Mouse (Mus musculus) right cerebral cortex, postnatal 36 days (tissue): ENCODE data around the gene Tgfbi.
A peak's percentile ranks its signal among the peaks of the same experiment; 100 is the strongest.

ENCODE experiments used
- DNase-seq, 2 experiments: peaks; one replicate each; pipeline ENCODE4 v3.0.0; 2022; ENCODE audit warnings: low spot score in 2 of 2, mixed read lengths in 1 of 2

The Tgfbi gene

DNA sequence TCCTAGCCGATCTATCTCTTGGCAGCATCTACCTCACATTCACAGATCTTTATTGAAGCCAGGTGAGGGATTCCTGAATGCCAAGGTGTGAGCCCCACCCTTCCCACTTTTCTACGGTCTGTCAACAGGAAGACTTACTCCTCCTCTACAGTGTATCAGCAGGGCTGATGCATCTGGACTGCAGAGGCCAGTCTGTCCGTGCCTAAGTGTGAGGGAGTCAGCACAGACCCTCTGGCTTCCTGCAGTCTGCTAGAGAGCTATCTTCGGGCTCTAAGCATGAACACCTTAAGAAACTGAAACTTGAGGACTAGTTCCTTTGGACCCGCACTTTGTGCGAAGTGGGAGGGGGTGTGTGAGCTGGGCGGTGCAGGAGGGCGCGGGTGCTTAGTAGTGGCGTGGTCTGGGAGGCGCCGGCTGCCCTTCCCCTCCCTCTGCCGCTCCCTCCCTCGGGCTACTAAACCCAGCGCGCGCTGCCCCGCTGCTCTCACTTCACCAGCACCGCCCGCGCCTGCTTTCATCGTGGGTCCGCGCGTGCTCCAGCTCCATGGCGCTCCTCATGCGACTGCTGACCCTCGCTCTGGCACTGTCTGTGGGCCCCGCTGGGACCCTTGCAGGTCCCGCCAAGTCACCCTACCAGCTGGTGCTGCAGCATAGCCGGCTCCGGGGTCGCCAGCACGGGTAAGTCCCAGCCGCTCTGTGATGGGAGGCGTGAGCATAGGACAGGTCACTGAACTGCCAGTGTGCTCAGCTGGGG, at the start of gene Tgfbi:
Gene Tgfbi (plus strand): TSS at position 421 of the 754 bp plus-strand sequence.
- DNase-seq = no peak

DNA sequence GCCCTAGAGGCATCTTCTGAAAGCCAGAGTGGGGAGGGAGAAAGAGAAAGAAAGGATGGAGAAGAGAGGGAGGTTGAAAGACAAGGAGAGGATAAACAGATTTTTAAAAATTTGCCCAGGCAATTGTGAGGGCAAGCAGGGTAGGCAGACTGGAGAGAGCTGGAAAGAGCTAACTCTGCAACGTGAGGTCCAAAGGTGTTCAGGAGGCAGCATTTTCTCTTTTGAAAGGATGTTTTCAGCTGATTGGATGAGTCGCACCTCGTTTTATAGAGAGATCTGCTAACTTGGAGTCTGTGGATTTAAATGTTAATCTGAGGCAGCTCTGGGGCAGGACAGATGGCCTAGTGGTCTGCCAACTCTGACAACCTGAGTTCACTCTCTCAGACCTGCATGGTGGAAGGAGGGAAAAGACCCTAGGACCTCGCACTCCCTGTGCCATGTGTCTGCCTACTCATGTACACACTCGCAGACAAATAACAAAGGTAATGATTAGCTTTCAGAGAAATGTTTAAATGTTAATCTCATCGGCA, 49.4 kb upstream of the Tgfbi start:
- no peak for DNase-seq

DNA sequence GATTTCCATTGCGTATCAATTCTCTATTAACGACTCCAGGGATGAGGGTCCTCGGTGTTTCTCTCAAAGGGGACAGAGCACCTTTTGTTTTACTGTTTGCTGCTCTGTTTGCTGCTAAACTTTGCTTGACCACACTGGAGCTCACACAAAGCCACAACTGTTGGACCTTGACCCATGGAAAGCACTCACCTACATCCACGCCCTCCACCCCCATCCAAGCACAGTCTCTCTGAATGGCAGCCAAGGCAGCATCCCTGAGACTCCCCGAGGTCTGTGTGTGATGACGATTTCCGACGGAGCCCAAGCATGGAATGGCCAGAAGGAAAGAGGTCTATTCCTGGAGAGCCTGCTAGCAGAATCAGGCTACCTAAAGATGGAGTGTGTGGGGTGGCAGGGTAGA, 48.2 kb upstream of the Tgfbi start:
- DNase-seq = no peak

DNA sequence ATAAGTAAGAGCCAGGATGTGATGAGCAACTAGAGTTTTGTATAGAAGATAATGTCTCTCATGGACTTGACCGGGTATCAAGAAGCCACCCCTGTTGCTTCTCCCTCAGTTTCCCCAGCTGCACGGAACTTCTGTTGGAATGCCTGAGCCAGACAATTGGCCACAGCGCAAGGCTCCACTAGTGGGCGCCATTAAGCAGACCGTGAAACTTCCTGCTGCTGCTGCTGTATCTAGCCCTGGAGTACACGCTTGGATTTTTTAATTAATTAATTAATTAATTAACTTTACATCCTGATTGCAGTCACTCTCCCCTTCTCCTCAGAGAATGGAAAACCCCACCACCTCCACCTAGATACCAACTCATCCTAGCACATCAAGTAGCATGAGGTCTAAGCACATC, 46.2 kb upstream of the Tgfbi start:
- no peak for DNase-seq

DNA sequence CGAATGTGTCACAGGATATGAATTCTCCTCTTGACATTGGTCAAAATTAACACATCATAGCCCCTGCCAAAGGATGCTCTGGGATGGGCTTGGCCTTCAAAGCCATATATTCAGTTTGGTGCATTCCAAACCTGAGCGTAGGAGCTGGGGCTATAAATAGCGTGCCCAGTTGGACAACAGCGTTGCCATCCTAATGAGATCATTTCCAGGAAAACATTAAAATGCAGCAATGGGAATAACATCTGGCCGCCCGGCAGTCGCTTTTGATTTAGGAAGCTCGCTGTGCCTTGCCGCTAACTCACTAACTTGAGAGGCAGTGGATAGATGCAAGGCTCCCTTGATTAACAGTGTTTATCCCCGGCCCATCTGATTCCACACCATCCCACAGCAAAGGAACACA, 43.0 kb upstream of the Tgfbi start:
- no peak for DNase-seq

DNA sequence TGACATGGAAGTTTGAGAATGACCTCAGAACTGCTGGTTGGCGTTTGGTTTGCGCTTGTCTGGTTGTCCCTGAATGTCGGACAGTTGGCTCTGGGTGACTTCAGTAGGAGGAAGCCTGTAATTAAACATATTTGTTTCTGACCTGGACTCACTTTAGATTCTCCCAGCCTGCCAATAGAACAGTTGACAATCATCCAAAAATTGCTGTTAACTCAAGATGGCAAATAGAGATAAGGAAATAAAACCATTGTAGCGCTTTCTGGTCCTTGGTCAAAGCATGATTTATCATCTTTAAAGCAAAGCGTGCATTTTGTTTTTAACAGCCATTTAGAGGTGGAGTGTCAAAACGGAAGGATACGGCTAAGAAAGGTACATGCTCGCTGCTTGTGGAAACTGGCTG, 37.7 kb upstream of the Tgfbi start:
- no peak for DNase-seq

DNA sequence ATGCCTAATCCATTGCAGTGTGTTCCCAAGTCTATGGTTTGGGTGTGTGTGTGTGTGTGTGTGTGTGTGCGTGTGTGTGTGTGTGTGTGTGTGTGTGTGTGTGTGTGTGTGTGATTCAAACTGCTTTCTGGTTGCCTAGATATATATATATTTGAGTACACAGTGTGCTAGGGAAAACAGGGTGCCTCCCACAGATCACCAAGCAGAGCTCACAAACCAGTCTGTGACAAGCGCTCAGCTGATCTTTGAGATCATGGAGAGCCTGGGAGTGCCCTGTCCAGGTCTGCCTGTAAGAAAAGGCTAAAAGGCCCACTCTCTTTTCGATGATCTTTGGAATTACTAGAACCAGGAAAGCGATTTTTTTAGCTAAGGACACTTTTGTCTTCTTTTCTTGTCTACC, 34.2 kb upstream of the Tgfbi start:
- DNase-seq = no peak

DNA sequence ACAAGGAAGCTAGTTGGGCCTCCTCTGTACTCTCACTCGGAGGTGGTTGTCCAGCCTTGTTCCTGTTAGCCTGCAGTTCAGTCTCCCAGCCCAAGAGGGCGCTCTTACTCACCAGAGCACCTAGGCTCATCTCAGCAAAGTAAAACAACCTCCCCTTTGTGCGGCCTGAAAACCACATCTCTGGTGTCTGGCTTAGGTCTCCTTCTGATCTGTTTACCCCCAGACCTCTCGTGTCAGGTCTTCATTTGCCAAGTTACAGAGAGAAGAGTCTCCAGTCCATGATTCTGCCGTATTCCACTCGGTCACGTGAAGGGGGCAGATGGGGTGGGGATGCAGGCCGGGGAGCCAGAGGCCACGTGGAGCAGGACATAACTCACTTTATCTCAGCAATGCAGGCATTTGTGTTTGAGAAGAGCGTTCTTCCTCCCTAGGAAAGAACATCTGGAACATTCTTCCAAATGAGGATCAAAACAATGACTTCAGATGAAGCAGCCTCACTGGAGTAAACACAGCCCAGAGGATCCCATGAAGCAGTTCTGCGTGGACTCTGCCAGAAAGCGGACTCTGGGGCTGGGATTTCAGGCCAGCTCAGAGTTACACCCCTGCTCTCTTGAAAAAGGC, 33.5 kb upstream of the Tgfbi start:
- DNase-seq = peak; percentile 41 to 48

DNA sequence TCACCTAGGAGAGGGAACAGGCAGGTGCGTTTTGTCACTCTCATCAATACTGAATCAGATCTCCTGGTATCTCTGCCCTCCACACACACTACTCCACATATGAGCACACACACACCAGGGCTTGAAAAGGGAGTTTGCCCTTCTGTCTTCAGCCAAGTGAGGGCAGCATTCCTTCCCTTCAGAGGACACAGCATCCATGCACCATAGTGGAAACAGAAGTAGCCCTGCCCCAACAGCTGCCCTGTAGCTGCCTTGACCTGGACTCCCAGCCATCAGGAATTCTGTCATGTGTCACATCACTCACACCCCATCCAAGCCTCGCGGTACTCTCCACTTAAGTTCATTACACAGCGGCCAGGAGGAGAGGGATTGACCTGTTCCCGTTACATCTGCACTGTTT, 31.2 kb upstream of the Tgfbi start:
- no peak for DNase-seq

DNA sequence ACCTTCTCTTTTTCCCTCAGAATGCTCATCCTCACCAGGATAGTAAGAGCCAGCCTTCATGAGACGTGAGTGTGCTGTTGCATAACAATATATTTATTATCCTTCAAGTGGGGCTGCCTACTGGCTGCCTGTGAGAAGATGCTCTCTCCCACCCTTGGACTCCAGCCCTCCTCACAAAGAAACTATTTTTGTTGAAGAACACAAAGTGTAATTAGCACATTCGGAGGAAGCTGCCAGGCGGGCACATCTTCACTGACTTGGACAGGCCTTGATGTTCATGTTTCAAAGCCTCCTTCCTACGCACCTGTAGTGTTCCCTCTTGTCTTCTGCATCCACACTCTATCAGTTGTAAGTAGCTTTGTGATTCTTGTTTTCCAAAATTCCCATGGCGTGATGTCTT, 28.9 kb upstream of the Tgfbi start:
- DNase-seq = peak in 1 of 2 experiments; percentile 48

DNA sequence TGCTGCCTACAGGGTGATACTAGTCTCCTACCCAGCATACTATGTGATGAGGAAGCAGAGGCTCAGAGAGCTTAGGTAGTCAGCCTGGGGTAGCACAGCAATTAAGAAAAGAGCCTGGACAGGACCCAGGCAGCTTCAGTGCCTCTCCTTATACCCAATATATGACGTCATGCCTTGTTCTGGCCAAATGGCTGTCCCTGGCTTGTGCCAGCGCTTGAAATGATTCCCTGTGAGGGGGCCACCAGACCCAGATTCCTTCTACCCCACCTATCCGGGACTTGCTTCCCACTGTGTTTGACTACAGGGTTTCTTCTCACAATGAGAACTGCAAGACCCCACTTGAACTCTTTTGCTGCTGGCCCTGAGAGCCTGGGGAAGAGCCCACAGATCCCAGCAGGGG, 27.8 kb upstream of the Tgfbi start:
- DNase-seq = no peak

DNA sequence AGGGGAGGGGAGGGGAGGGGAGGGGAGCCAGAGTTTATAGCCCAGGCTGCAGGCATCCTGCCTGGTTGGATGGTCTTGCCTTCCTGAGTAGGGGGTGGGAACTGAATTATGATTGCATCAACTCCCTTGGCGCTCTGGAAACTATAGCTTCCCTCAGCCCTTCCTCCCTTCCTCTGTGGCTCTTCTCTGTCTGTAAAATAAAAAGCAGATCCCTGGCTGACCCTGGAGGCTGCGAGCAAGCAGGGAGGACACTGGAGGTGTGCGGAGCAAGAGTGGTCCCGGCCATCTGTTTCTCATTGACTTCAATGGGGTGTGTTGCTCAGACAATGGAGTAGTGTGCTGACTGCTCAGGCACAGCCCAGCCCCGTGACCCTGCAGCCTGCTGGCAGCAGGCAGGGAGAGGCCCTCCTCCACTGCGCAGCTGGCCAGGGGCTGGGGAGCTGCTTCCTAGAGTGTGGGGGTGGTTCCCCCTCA, 27.3 kb upstream of the Tgfbi start:
- DNase-seq = no peak

DNA sequence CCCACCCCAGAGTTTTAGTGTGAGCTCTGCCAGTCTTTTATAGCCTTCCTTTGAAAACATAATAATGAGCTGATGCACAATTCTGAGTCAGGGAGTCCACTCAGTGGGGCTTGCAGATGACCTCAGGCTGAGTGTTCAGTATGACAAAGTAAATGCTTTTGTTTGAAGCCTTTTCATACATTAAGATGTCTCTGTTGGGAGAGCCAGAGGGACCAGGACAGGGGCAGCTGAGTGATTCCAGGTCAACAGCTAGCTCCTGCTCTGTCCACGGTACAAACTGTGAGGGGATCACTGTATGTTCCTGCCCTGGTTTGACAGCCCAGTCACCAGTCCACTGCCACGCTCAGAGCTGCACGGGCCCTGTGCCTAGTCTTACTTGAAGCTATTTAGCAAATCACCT, 26.6 kb upstream of the Tgfbi start:
- no peak for DNase-seq

DNA sequence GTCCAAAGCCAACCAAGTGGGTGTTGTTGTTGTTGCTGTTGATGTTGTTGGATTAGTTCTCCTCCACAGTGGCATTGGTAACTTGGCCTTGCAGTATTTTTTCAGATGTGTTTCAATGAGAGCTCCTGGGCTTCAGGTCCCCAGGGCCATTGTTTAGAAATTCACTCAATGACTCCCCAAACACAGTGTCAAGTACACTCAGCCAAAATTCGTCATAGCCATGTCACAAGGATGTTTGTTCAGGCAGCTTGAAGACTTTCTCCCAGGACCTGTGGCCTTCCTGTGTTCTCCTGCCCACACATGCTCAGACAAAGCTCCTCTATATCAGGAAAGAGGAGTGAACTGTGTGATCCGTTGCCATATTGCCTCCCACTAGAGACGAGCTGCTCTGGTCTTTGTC, 23.3 kb upstream of the Tgfbi start:
- DNase-seq = no peak

DNA sequence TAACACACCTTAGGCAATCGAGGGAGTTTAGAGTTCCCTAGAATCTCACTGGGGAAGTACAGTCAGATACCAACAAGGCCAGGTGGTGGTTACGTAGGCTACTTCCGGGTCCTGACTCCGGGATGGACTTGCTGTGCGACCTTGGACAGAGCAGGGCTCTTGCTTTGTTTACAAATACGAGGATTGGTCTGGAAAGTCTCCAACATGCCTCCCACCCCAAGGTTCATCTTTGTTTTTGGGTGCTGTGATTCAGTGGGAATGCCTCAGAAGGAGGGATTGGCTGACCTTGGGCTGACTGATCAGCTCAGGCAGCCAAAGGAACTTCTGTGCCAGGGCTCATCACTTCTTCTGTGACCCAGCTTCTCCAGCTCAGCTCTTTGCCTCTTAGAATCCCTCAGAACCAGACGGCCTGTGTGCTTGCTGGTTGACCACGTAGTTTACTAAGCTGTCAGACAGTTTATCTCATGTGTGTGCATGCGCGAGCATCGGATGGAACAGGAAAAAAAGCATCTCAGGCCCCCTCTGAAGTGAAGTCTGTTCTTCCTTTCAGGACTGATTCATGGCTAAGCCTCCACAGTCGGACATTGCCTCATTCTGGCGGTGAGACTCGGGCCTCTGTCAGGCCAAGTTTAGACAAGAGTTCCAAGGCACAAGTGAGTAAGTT, 20.7 kb upstream of the Tgfbi start:
- DNase-seq = no peak

DNA sequence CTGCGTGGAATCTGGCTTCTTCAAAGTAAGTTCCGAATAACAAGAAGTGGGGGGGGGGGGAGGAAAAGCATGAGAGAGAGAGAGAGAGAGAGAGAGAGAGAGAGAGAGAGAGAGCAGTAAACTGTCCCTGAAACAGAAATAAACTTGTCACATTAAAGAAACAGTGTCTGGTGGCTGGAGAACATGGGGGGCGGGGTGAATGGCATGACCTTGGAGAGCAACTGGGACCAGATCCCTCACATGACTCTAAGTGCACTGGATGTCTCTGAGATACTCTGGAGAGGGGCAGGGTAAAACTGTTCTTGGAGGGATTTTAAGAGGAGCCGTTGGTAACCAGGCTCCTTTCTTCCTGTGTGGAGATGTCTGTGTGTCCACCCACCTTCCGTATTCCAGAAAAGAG, 19.1 kb upstream of the Tgfbi start:
- no peak for DNase-seq

DNA sequence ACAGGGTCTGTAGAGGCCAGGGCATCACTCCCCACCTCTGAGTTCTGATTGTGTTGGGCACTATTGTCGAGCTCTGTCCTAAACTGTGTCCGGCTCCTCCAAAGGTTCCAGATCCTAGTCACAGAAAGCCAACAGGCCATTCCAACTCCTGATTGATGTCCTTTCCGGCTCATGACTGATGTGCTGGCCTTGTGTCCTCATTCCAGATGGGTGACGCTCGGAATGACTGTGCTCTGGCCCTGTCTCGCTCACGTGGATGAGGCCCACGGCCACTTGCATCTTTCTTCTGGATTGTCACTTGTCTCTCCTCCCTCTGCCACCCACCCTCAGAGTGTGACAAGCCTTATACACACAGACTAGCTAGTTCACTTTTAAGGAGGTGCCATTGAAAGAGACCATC, 18.1 kb upstream of the Tgfbi start:
- DNase-seq = no peak

DNA sequence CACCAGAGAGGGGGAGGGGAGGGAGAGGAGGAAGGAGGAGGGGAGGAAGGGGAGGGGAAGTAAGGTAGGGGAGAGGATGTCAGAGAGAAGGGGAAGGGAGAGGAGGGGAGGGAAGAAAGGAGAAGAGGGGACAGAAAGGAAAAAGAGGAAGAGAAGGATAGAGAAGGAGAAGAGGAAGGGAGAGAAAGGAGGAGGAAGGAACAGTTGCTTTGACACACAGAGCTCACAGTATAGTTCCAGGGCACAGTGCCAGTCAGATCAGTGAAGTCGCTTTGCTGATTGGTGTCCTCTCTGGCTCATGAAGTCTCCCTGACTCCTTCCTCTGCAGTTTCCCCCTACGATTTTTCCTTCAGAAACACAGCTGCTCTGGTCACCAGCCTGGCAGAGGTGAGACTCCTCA, 17.4 kb upstream of the Tgfbi start:
- DNase-seq = no peak

DNA sequence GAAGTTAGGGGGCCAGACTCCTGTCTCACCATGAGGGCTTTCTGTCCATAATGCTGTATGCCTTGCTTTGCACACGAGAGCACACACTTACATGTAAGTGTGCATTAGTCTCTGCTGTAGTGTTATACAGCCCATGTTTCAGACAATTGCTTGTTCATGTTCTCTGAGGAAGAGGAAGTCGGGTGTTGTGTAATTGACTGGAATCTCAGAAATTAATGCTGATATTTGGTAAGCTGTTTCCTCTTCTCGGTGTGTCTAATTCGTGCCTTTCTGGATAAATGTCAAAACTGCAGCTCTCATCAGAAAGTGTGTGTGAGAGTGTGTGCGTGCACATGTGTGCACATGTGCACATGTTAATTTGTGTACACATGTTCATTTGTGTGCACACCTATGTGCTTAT, 16.1 kb upstream of the Tgfbi start:
- no peak for DNase-seq

DNA sequence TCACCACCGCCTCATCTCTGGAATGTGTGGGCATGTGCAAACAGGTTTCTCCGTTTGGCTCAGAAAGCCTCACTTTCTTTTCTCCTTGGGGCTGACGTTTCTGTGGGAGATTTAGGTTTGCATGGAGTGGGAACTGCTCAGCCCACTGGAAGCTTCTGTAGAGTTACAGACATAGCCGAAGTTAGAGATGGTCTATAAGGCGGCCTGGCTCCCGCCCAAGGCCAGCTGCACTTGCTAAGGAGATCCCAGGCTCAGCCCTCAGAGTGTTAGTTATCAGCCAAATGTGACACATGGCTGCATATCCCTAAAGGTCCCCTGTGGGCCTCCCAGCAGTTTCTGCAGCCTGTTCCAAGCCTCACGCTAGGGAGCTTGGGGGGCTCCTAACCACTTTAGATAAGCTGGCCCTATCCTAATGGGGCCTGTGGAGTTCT, 15.3 kb upstream of the Tgfbi start:
- peak; percentile 18 to 52 for DNase-seq

DNA sequence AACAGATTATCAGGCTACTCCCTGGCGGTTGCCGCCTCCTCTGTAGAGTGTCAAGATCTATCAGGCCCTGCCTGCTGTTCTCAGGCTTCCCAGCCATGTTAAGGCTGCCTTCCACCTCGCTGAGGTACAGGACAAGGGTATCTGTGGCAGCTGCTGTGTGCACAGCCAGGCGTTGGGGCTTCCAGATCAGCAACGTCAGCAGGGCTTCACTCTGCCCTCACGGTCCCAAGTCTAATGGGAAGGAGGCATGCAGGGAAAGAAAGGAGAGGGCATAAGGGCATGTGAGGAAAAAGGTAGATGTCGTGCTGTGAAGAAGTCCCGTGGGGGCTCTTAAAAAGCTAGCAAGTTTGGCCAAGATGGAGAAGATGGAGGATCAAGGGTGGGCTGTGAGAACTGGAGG, 14.1 kb upstream of the Tgfbi start:
- DNase-seq = no peak

DNA sequence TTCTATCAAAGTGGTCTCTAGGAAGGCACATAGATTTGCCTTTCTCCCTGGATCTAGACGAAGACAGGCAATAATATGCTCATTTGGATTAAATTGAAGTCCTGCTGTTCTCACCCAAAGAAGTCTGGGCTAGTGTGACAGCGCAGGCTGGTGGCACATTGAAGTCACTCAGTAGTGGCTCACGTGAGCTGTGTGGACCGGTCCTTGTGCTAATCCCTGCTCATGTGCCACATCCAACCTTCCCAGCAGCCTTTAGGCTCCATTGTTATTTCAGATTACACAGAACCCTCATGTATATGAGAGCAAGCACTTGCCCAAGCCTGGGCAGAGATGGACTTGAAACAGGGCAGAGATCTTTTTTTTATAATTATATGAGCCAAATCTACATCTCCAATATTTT, 12.0 kb upstream of the Tgfbi start:
- DNase-seq = no peak
